Mouse (Mus musculus): ENCODE data around the gene Cdh11. TPM values are rescaled to one million over a fixed set of nuclear protein-coding genes. Genes with fewer than 3 reads are reported as not detected.

Cdh11 gene
- polyA plus RNA-seq (2012; ENCODE audit: low replicate concordance), result 0.03 TPM in 2 replicates

GRCm38 (mm10) chr8:102785592-102786416 lies at the start of gene Cdh11:
Gene Cdh11 (minus strand): TSS chr8:102785642.

